Mouse (Mus musculus) megakaryocyte progenitor cell, adult 5-6 weeks (primary cell): Measurements from ENCODE around the gene Sat2. TPM values are rescaled to one million over a fixed set of nuclear protein-coding genes. Genes with fewer than 3 reads are reported as not detected.
A peak's percentile ranks its signal among the peaks of the same experiment; 100 is the strongest.

ENCODE experiments used
- ATAC-seq: replicated peaks from 2 replicates; pipeline ENCODE4 v1.8.0; 2016; ENCODE audit warnings: mild to moderate bottlenecking, moderate TSS enrichment, inconsistent platforms; ENCODE audit not compliant: poor library complexity
- total RNA-seq, 2 experiments: library from RNA; stranded (forward) in 1 of 2; stranded (reverse) in 1 of 2; fragments of 157-497, 149-512 nt in 1 of 2; fragments of 200-1000 nt in 1 of 2; gene quantifications; 2 replicates each; pipeline versions ENCODE4 v1.2.3 to v1.2.4; 2015 to 2017

Gene Sat2
- total RNA-seq (2015) (not detected in 2 replicates), total RNA-seq (2017) (0.37 and 1.5 TPM in 2 replicates)

- no peak for ATAC-seq
Measured at GRCm38 (mm10) chr11:69621571-69622268, at the start of gene Sat2. Sat2 (plus strand) TSS chr11:69622024.

DNA sequence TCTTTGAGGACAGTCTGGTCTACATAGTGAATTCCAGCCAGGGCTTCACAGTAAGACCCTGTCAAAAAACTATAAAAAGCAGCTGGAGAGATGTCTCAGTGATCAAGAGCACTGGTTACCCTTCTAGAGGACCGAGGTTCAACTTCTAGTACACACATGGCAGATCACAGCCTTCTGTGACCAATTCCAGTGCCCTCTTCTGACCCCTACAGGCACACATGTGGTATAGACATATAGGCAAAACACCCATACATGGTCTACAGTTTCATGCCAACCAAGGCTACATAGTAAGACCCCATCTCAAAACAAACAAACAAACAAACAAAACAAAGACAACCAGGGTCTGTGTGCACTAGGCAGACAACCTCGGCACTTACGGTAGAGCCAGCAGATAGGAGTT lies 46.6 kb upstream of the Sat2 start:
- ATAC-seq, result peak; percentile 37

DNA sequence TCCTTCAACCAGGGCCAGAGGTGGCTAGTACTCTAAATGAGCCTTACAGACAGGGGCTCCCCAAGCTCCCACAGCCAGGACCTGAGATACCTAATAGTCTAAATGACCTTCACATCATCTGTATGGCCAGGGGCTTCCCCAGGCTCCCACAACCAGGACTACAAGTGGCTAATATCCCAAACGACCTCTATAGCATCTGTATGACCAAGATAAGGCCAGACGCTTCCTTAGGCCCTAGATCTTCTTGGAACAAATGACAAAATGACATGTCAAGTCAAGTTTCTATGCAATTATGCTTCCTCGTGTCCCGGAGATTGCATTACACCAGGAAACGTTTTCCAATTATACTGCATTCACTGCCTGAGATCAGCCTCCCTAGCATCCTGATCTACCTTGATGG lies 45.5 kb upstream of the Sat2 start:
- ATAC-seq, result no peak

DNA sequence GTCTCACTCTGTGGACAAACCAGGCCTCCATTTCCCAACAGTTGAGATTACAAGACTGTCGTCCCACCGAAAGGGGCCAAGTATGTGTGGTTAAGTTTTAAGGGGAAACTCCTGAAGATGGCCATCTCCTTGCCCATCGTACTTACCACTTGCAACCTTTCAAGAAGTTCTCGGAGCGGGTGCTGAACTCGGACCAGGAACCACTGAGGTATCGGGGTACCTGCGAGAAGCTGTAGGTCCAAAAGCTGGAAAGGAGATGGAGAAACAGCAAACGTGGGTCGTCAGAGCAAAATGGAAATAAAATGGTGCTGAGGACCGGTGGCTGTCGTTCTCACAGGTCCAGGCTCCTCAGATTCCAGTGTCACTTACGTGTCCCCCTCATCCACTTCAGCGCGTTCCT lies 43.5 kb upstream of the Sat2 start:
- ATAC-seq, result no peak

- peak; percentile 73 for ATAC-seq
Measured at GRCm38 (mm10) chr11:69579128-69580017, 42.5 kb upstream of the Sat2 start.

- peak; percentile 57 for ATAC-seq
Measured at GRCm38 (mm10) chr11:69580091-69580514, 41.7 kb upstream of the Sat2 start, which contains the start of the genes Wrap53 and Trp53. Wrap53 (minus strand) TSS chr11:69580255. Trp53 (plus strand) TSS chr11:69580359.

- no peak for ATAC-seq
Measured at GRCm38 (mm10) chr11:69580572-69581146, 41.2 kb upstream of the Sat2 start.

- ATAC-seq, result peak; percentile 54
Measured at GRCm38 (mm10) chr11:69581147-69581688, 40.6 kb upstream of the Sat2 start.

GRCm38 (mm10) chr11:69581814-69582213 lies 40.0 kb upstream of the Sat2 start:
- ATAC-seq, result no peak

- ATAC-seq, result no peak
Measured at GRCm38 (mm10) chr11:69582230-69582805, 39.5 kb upstream of the Sat2 start.

GRCm38 (mm10) chr11:69584008-69584407 lies 37.8 kb upstream of the Sat2 start:
- ATAC-seq, result no peak

- no peak for ATAC-seq
Measured at GRCm38 (mm10) chr11:69584937-69585336, 36.9 kb upstream of the Sat2 start.

- peak; percentile 83 for ATAC-seq
Measured at GRCm38 (mm10) chr11:69585718-69586325, 36.0 kb upstream of the Sat2 start.

- ATAC-seq, result peak; percentile 52
Measured at GRCm38 (mm10) chr11:69589207-69589834, 32.5 kb upstream of the Sat2 start.

DNA sequence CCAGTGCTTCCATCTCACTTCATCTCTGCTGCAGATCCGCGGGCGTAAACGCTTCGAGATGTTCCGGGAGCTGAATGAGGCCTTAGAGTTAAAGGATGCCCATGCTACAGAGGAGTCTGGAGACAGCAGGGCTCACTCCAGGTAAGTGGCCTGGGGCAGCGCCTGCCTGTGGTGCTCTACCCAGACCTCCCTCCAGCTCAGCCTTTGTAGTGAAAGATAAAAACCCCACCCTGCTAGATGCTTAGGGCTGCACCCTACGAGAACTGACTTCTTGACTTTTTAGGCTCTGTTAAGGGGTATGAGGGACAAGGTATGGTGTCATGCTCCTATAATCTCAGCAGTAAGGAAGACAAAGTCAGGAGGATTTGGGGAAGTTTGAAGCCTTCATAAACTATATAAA lies 31.2 kb upstream of the Sat2 start:
- ATAC-seq, result no peak

DNA sequence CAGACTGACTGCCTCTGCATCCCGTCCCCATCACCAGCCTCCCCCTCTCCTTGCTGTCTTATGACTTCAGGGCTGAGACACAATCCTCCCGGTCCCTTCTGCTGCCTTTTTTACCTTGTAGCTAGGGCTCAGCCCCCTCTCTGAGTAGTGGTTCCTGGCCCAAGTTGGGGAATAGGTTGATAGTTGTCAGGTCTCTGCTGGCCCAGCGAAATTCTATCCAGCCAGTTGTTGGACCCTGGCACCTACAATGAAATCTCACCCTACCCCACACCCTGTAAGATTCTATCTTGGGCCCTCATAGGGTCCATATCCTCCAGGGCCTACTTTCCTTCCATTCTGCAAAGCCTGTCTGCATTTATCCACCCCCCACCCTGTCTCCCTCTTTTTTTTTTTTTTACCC lies 30.4 kb upstream of the Sat2 start:
- ATAC-seq, result no peak

DNA sequence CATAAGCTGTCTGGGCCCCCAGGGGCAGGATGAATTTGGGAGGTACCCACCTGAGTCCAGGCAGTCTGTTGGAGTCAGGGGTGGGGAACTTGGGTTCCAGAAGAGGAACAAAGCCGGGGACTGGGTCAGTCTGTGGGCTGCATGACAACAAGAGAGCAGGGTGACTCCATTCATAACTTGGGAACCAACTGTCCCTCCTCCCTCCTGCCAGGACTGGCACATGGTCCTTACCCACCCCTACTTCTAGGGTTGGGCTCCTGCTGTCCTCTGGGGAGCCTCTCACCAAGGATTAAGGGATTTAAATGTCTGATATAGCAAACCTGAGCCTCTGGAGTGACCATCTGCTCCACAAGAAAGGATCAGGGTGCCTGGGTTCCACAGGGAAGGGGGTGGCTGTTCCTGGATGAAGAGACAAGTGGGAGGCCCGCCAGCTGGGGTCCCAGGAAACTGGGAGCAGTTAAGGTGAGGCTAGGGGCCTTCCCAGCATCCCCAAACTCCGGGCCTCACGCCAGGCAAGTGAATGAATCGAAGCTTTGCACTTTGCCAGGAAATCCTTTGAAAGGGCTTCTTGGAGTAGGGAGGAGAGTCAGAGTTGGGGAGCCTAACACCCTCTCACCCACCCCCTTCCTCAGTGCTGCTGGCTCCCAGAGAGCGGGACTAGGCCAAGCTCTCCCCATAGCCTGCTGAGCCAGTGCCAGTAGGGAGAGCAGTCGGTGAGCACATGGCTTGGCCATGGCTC lies 29.8 kb upstream of the Sat2 start:
- ATAC-seq, result no peak

DNA sequence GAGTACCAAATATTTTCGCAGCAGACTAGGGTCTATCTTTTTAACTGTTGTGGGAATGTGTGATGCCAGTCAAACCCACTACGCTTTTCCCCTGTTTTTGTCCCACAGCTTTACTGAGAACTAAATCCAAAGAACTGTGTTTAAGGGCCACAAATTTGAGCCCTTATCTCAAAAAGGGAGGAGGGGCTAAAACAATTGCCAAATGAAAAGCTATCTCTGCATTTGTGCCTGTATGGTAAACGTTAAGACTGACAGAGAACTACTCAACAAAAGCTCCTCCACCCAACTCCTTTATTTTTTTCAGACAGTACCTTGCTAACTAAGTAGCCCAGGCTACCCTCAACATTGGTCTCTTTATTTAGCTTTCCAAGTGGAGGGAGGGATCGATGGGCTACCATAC lies 29.0 kb upstream of the Sat2 start:
- no peak for ATAC-seq

GRCm38 (mm10) chr11:69594853-69595252 lies 27.0 kb upstream of the Sat2 start:
- ATAC-seq, result no peak
